Mouse (Mus musculus) gastrocnemius, postnatal 36 days (tissue): ENCODE measurements at regions not wholly inside any gene's neighbourhood (a gene's known extent, or its start where the extent isn't known, plus 50 kb on each side); places are given as distances from the start of the nearest gene placed in this dataset.
A peak's percentile ranks its signal among the peaks of the same experiment; 100 is the strongest.

Source experiments
- DNase-seq, 2 experiments: peaks; one replicate each; pipeline ENCODE4 v3.0.0; 2022
- intact Hi-C: fragments of 180-260 bp; cut with DNase I; formaldehyde crosslinking; loops from one replicate; pipeline ENCODE4 v1.15.1; 2025

DNA sequence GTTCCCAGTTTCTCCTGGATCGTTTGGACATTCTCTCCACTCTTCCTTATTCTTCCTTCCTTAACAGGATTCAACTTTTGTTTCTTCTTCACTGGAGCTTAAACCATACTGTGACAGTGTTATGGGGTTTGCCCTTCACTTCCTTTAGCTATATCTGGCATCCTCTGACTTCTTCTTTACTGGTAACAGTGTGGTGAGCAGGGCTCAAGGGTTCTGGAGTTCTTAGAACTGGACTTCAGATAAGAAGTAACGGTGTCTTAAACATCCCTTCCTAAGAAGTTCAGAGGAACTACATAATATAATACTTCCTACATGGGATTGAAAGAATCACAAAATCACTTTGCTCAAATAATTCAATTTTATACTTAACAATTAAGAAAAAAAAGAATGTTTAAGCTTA is 237.5 kb upstream of the Cited2 start:
- intact Hi-C loops: no loop called here
- DNase-seq: no peak

DNA sequence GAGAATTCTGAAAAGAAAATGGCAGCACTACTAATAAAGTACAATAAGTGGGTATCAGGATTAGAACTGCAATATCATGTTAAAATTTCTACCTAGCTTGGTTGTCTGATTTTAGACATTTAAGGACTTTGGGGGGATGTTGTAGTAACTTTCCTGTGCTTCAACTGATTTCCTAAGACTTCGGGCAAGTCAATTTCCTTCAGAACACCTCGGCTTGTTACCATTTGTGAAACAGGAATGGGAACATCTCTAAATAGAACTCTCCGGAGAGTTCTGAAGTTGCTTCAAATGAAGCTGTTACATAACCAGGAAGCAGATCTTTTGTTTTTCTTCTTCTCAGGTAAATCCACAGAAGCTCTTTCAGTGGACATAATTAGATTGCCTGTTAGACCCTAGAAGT is 237.0 kb upstream of the Cited2 start:
- no peak for DNase-seq
- intact Hi-C loops: no loop called here

DNA sequence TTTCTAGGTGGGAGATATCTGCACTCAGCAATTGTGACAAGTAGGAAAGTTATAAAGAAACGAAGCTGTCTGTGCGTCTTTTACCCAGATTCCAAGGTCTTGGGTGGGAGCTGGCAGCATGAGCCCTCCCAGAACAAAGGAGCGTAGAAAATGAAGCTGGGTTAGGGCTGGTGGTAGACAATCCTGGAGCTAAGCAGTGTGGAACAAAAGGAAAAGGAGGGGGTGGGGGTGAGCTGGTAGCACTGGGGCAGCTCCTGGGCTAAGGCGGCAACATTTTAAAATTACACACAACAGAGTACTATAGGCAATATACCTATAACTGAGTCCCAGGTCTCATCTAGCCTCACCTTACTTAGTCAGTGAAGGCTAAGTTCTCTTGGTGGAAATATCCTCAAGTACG is 235.6 kb upstream of the Cited2 start:
- intact Hi-C loops: no loop called here
- DNase-seq: no peak

DNA sequence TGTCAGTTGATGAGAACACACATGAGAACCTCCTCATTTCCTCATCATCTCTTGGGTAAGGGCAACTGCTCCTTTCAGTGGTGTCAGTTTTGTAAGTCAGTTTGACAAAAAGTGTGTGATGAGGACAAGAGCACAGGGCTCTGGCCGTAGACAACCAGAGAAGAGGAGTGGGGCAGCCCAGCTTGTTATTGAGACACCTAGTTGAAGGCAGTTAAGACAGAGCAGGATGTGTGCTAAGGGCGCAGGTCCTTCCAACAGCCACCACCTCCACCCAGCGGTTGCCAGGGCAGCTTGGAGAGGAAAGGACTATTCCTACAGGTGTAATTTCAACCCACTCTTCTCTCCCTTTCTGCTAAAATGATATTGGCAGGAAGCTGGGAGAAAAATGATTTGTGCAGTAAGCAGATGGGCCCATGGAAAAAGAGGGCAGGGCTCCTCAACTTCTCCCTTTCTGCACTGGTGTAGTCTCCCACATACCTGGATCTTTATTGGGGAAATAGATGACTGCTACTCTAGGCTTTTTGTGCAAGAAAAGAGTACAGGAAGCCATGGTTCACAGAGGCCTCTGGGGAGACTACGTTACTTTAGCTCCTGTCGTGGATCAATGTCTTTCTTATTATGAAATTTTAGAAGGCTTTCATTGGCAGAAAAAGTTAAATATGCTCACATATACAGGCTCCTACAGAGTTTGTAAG is 231.3 kb upstream of the Cited2 start:
- intact Hi-C loops: no loop called here
- no peak for DNase-seq

GRCm38 (mm10) chr10:17493137-17493536 is 229.9 kb upstream of the Cited2 start:
- intact Hi-C loops: no loop called here
- no peak for DNase-seq

DNA sequence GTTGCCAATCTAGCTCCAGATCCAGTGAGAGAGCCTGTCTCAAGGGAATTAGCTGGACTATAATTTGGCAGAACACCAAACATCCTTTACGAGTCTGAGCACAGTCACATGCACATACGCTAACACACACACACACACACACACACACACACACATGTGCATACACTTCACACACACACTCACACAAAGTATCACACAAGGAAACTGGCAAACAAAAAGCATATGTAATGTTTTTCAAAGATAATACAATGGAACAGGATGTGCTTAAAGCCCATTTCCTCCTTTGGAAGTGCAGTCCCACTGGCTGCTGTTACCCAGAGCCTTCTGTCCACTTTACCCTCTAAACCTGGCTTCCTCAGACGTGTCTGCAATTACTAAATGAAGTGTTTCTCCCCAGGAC is 226.2 kb upstream of the Cited2 start:
- no peak for DNase-seq
- intact Hi-C loops: no loop called here

DNA sequence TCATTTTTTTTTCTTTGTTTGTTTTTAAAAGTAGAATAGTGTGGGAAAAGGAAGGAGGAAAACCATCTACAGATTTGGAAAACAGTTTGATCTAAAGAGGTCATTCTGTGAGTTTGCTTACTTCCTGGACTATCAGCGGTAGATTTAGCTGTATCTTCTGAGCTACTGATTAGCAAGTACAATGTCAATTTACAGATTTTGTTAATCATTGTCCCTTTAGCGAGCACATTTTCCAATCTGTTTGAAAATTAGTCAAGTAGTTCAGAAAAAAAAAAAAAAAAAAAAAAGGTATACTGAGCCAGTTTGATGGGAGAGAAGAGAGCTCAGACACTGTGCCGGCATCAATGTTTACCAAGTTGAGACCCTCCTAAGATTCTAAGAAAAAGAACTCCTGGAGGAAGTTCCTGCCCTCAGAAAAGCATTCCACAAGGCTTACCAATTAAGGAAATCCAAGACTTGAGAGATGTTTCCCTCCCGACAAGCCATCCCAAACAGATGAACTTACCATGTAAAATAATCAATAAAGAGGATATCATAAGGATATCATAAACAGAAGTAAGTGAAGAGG is 212.3 kb upstream of the Cited2 start:
- intact Hi-C loops: no loop called here
- no peak for DNase-seq

DNA sequence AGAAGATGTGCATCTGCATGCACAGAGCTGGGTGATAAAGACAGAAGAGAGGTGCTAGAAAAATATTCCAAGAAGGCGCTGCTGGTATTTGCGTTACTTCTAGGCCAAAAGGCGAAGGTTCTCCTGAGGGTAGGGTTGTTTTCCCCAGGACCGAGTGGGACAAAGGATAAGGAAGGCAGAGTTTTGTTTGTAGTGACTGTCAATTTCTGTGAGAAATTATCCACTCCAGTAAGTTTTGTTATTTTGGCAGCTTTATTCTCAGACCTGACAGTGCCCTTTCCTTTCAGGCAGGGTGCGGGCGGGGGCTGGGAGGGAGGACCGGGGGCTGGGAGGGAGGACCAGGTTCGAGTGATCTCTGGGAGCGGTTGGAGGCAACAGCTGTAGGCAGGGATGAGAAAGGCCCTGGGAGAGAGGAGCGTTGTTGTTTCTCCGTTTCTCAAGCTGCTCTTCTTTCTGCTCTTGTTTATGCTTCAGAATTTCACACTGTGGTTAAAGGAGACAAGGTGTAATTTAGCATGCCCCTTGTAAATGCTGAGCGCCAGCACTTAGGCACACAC is 211.2 kb upstream of the Cited2 start:
- intact Hi-C loops: no loop called here
- no peak for DNase-seq

GRCm38 (mm10) chr10:17512487-17512886 is 210.5 kb upstream of the Cited2 start:
- intact Hi-C loops: no loop called here
- no peak for DNase-seq

DNA sequence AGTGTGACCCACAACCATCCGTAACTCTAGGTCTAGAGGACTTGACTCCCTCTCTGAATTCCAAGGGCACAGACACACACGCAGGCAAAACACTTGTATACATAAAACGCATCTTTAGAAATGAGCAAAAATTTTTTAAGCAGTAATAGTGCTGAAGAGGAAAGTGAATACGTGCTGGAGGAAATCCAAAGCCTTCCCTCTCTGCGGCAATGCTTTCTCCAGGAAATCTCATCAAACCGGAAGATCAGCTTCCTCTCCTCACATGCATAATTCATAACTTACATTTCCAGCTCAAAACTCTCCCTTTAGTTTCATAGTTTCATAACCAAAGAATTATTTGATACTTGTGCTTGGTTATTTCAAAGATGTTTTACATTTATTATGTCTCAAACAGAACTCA is 209.3 kb upstream of the Cited2 start:
- DNase-seq: no peak
- intact Hi-C loops: no loop called here

- intact Hi-C loops: no loop called here
- DNase-seq: no peak
Observed at GRCm38 (mm10) chr10:17516068-17516467, 206.9 kb upstream of the Cited2 start.

- no peak for DNase-seq
- intact Hi-C loops: no loop called here
Observed at GRCm38 (mm10) chr10:17518423-17519175, 204.4 kb upstream of the Cited2 start.

GRCm38 (mm10) chr10:17522026-17522541 is 200.9 kb upstream of the Cited2 start:
- intact Hi-C loops: loop anchor here (5.0 to 10.0 kb wide), 2 partner anchors 157 to 200 kb away; partner anchors contain the start of gene Cited2
- peak; percentile 65 to 74 for DNase-seq

- DNase-seq: no peak
- intact Hi-C loops: loop anchor here (5.0 to 10.0 kb wide), 2 partner anchors 159 to 199 kb away; partner anchors contain the start of gene Cited2
Observed at GRCm38 (mm10) chr10:17523558-17524328, 199.3 kb upstream of the Cited2 start.

GRCm38 (mm10) chr10:17527151-17527737 is 195.8 kb upstream of the Cited2 start:
- no peak for DNase-seq
- intact Hi-C loops: loop anchor here (10.0 kb wide), 1 partner anchor 162 kb away; no protein-coding TSS in a partner anchor

- intact Hi-C loops: loop anchor here (10.0 kb wide), 1 partner anchor 163 kb away; no protein-coding TSS in a partner anchor
Observed at GRCm38 (mm10) chr10:17528116-17528515, 194.9 kb upstream of the Cited2 start.

GRCm38 (mm10) chr10:17528846-17529245 is 194.2 kb upstream of the Cited2 start:
- intact Hi-C loops: loop anchor here (10.0 kb wide), 1 partner anchor 164 kb away; no protein-coding TSS in a partner anchor

More at GRCm38 (mm10) chr10:17528116-17528515, 194.9 kb upstream of the Cited2 start:
- no peak for DNase-seq

GRCm38 (mm10) chr10:17529851-17530509 is 193.0 kb upstream of the Cited2 start:
- intact Hi-C loops: loop anchor here (10.0 kb wide), 1 partner anchor 165 kb away; no protein-coding TSS in a partner anchor

More at GRCm38 (mm10) chr10:17528846-17529245, 194.2 kb upstream of the Cited2 start:
- DNase-seq: no peak

DNA sequence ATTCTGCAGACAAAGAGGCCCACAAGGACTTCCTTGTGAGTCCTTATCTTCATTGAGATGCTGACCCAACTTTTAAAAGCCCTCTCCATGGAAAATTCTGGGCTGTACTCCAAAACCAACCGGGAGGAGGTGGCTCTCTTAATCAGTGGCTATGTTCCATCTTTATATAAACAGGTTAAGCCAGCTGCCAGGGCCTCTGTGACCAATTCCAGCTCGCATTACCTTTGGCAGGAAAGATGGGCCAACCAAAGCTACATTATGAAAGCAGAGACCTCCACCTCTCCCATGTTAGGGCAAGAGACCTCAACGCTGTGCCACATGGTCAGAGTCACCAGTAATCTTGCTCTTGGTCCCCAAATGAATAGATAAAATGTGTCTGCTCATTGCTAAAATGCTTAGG is 192.0 kb upstream of the Cited2 start:
- no peak for DNase-seq
- intact Hi-C loops: no loop called here

More at GRCm38 (mm10) chr10:17529851-17530509, 193.0 kb upstream of the Cited2 start:
- DNase-seq: no peak
